Mouse (Mus musculus): ENCODE measurements around the gene Mmp13. TPM values are rescaled to one million over a fixed set of nuclear protein-coding genes. Genes with fewer than 3 reads are reported as not detected.
"Not testable (repeated sequence)": the region's sequence is repeated elsewhere in the genome, so short reads cannot be mapped to it uniquely, and the experiment has no call there.

Gene Mmp13
- 0.30 and 0.34 TPM in 2 replicates for polyA plus RNA-seq (2015; fragmentation: Nextera tagmentation; extraction: Ambion mirVana)

DNA sequence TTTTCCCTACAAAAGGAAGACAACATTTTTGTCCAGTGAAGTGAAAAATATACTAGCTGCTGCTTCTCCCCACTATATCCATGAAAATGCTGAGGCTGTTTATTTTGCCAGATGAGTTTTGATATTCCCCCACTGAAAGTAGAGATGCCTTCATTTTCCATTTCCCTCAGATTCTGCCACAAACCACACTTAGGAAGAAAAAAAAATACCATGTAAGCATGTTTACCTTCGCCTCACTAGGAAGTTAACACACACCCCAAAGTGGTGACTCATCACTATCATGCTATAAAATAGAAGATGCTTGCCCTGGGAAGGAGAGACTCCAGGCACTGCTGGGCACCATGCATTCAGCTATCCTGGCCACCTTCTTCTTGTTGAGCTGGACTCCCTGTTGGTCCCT is at the start of gene Mmp13:
Gene Mmp13 (plus strand): TSS at position 301 of the 400 bp plus-strand sequence.
- no peak for ATAC-seq (ENCODE audit: low FRiP score, low TSS enrichment)
- Histone ChIP-seq H3K27me3 (ENCODE audit: insufficient read depth, low read length) (no peaks in the 10 kb centered on the region), H3K27ac (ENCODE audit: low read length) (no peak within 1 kb of the TSS), H3K4me1 (ENCODE audit: insufficient read depth, low read length) (no peaks in the 10 kb centered on the region), H3K9ac (replicated peaks; ENCODE audit: low read length) (no peak within 1 kb of the TSS), H3K36me3 (ENCODE audit: insufficient read depth, low read length) (no peaks in the 10 kb centered on the region), H3K4me3 (ENCODE audit: low read length) (no peak within 1 kb of the TSS), H3K9me3 (ENCODE audit: low read length) (no peaks in the 10 kb centered on the region), H3K4me2 (replicated peaks; ENCODE audit: low read depth, low read length) (no peak within 1 kb of the TSS)
- 88% methylated on average over 1 of the region's 1 CpGs for WGBS

DNA sequence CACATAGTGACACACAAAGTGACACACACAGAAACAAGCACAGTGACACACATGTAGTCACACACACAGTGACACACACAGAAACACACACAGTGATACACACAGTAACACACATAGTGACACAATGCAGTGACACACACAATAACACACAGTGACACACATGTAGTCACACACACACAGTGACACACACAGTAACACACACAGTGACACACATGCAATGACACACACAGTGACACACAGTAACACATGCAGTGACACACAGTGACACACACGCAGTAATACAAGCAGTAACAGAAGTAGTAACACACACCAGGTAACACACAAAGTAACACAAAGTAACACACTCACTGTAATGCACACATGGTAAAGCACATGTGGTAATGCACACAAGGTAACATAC is 33.7 kb upstream of the Mmp13 start:
- Histone ChIP-seq H3K4me2 (replicated peaks; ENCODE audit: low read depth, low read length) (no peak overlapping the region), H3K27ac (ENCODE audit: low read length) (no peak overlapping the region), H3K27me3 (ENCODE audit: insufficient read depth, low read length) (no peaks in the 10 kb centered on the region), H3K4me3 (ENCODE audit: low read length) (no peak overlapping the region), H3K4me1 (ENCODE audit: insufficient read depth, low read length) (no peaks in the 10 kb centered on the region), H3K9ac (replicated peaks; ENCODE audit: low read length) (no peak overlapping the region), H3K36me3 (ENCODE audit: insufficient read depth, low read length) (no peaks in the 10 kb centered on the region), H3K9me3 (ENCODE audit: low read length) (no peaks in the 10 kb centered on the region)
- WGBS: 98% methylated on average over 1 of the region's 1 CpGs
- ATAC-seq (ENCODE audit: low FRiP score, low TSS enrichment): no peak

DNA sequence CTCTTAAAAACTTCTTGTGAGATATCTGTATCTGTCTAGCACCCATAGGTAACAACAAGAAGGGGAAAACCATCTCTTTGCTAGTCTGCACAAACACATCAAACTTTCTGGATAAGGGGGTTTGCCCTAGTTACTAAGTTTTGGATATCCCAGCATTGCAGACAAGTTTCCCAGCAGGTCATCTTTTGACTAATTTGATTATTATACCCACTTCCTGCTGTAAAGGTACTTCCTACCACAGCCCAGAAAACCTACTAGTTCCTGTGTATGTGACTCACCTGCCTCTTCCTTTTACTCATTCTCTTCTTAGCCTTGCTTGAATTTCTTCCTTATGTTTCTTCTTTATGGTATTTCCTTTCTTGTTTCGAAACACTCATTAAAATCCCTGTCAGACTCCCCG is 32.3 kb upstream of the Mmp13 start:
- Histone ChIP-seq H3K4me2 (replicated peaks; ENCODE audit: low read depth, low read length) (no peak overlapping the region), H3K9me3 (ENCODE audit: low read length) (0 out of 2 replicates have a peak, but pooled peaks cover under 1% of the 10 kb centered on the region), H3K4me3 (ENCODE audit: low read length) (no peak overlapping the region), H3K9ac (replicated peaks; ENCODE audit: low read length) (no peak overlapping the region), H3K36me3 (ENCODE audit: insufficient read depth, low read length) (no peaks in the 10 kb centered on the region), H3K27ac (ENCODE audit: low read length) (no peak overlapping the region), H3K27me3 (ENCODE audit: insufficient read depth, low read length) (no peaks in the 10 kb centered on the region), H3K4me1 (ENCODE audit: insufficient read depth, low read length) (no peaks in the 10 kb centered on the region)
- whole genome bisulfite sequencing: 58% methylated on average over 2 of the region's 2 CpGs
- no peak for ATAC-seq (ENCODE audit: low FRiP score, low TSS enrichment)

DNA sequence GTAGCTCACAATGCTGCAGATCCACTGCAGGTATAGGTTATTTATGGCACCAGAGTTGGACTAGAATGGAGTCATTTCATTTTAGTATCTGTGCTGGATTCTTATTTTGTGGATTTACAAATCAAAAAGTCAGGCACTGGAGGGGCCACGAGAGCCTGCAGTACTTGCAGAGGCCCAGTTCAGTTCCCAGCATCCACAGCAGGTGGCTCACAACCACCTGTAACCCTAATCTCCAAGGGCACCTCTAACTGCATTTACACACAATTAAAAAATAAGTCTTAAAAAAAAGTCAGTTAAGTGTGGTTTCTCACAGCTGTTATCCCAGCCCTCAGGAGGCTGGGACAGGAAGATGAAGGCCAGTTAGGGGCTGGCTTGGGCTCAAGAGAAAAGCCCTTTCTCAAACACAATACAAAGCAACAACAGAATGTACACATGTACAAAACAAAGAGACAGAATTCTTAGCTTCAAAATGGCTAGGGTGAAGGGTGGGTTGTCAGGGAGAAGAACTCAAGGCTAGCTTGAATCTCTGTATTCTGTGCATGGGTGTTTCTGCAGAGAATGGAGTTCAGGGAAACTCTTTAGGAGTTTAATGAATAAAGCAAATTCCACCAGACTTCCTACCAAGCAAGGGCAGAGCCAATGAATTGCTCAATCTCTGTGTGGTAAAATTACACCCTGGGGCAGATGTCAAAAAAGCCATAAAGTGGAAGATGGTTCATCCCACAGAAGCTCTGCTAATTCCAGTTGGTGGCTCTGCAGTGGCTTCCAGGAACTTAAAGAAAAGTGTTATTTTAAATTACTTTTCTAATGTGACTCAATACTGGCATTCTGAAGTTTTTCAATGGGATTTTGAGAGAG is 19.3 kb upstream of the Mmp13 start:
- no peak overlapping the region for H3K27ac ChIP-seq (ENCODE audit: low read length)
- no peaks in the 10 kb centered on the region for H3K27me3 ChIP-seq (ENCODE audit: insufficient read depth, low read length)
- H3K36me3 ChIP-seq (ENCODE audit: insufficient read depth, low read length): no peaks in the 10 kb centered on the region
- H3K4me2 ChIP-seq (replicated peaks; ENCODE audit: low read depth, low read length): no peak overlapping the region
- H3K4me1 ChIP-seq (ENCODE audit: insufficient read depth, low read length): no peaks in the 10 kb centered on the region
- ATAC-seq (ENCODE audit: low FRiP score, low TSS enrichment): no peak
- WGBS: 69% methylated on average over 1 of the region's 1 CpGs
- H3K9ac ChIP-seq (replicated peaks; ENCODE audit: low read length): no peak overlapping the region
- H3K4me3 ChIP-seq (ENCODE audit: low read length): no peak overlapping the region
- no peaks in the 10 kb centered on the region for H3K9me3 ChIP-seq (ENCODE audit: low read length)

DNA sequence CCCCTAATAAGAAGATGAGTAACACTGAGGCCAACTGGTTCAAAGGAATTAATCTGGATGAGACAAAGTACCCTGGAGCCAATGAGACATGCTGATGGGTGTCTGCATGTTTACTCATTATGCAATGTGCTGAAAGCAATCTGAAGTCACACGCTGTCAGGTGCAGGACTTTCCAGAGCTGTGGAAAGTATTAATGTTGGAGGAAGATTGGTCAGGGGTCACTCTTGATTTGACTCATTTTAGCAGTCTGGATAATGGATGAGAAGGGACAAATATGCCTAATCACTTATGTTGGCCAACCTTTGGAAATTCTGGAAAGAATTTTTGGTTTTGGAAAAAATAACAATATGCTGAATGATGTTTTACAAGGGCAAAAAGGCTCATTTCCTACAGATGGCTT is 10.6 kb upstream of the Mmp13 start:
- Histone ChIP-seq H3K27me3 (ENCODE audit: insufficient read depth, low read length) (no peaks in the 10 kb centered on the region), H3K36me3 (ENCODE audit: insufficient read depth, low read length) (no peaks in the 10 kb centered on the region), H3K9ac (replicated peaks; ENCODE audit: low read length) (no peak overlapping the region), H3K4me2 (replicated peaks; ENCODE audit: low read depth, low read length) (no peak overlapping the region), H3K4me1 (ENCODE audit: insufficient read depth, low read length) (no peaks in the 10 kb centered on the region), H3K9me3 (ENCODE audit: low read length) (no peaks in the 10 kb centered on the region), H3K27ac (ENCODE audit: low read length) (no peak overlapping the region), H3K4me3 (ENCODE audit: low read length) (no peak overlapping the region)
- no peak for ATAC-seq (ENCODE audit: low FRiP score, low TSS enrichment)
- 71% methylated on average over 1 of the region's 1 CpGs for WGBS

DNA sequence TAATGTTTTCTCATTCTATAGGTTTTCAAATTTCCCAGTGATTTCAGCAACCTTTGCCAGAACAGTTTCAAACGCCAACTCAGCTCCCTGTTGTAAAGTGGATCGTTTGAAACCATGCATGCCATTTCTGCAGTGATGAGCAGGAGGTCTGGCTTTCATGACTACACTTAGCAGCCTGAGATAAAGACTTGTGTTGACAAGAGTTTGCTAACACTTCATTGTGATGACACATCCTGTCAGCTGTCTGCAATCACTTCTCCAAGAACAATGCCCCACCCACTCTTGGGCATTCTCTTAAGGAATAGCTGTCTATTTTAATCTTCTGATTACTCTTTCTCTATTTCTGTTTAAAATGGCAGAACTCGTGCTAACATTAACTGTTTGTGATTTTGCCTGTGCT is 2.2 kb upstream of the Mmp13 start:
- no peaks in the 10 kb centered on the region for H3K9me3 ChIP-seq (ENCODE audit: low read length)
- no peak for ATAC-seq (ENCODE audit: low FRiP score, low TSS enrichment)
- H3K27me3 ChIP-seq (ENCODE audit: insufficient read depth, low read length): no peaks in the 10 kb centered on the region
- 61% methylated on average over 3 of the region's 3 CpGs for whole genome bisulfite sequencing
- no peak overlapping the region for H3K27ac ChIP-seq (ENCODE audit: low read length)
- H3K4me2 ChIP-seq (replicated peaks; ENCODE audit: low read depth, low read length): no peak overlapping the region
- no peaks in the 10 kb centered on the region for H3K4me1 ChIP-seq (ENCODE audit: insufficient read depth, low read length)
- H3K36me3 ChIP-seq (ENCODE audit: insufficient read depth, low read length): no peaks in the 10 kb centered on the region
- H3K9ac ChIP-seq (replicated peaks; ENCODE audit: low read length): no peak overlapping the region
- H3K4me3 ChIP-seq (ENCODE audit: low read length): no peak overlapping the region

DNA sequence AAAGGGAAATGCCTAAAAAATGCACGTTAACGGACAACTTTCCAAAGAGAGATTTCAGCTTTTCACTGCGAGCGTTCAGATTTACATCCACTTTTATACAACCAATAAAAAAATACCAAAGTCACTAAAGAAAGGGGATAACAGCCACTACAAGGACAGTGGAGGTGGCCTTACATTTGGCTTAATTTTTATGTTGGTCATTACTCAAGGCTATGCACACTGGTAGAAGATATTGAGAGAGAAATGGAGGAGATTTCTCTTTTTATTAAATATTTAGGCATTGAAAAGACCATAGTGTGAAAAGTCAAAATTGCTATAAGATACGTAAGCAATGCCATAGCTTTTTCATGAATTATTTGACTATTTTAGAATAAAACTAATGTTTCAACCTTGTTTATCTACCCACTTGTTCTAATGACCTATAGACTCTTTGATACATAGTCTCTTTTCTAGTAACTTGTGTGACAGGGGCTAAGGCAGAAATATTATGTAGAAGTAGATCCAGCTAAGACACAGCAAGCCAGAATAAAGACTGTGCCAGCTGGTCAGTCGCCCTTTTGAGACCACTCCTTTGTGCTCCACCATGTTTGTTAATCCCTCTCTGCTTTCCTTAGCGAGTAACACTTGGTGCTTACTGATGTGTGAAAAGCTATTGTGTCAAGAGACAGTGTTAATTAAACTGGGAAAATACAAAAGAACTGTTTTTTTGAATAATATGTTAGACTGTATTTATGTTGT is 10.4 kb downstream of the Mmp13 start:
- 82% methylated on average over 7 of the region's 7 CpGs for WGBS
- ATAC-seq (ENCODE audit: low FRiP score, low TSS enrichment): no peak
- Histone ChIP-seq H3K27ac (ENCODE audit: low read length) (no peak overlapping the region), H3K27me3 (ENCODE audit: insufficient read depth, low read length) (no peaks in the 10 kb centered on the region), H3K4me3 (ENCODE audit: low read length) (no peak overlapping the region), H3K4me1 (ENCODE audit: insufficient read depth, low read length) (no peaks in the 10 kb centered on the region), H3K9ac (replicated peaks; ENCODE audit: low read length) (no peak overlapping the region), H3K4me2 (replicated peaks; ENCODE audit: low read depth, low read length) (no peak overlapping the region), H3K9me3 (ENCODE audit: low read length) (no peaks in the 10 kb centered on the region), H3K36me3 (ENCODE audit: insufficient read depth, low read length) (no peaks in the 10 kb centered on the region)

DNA sequence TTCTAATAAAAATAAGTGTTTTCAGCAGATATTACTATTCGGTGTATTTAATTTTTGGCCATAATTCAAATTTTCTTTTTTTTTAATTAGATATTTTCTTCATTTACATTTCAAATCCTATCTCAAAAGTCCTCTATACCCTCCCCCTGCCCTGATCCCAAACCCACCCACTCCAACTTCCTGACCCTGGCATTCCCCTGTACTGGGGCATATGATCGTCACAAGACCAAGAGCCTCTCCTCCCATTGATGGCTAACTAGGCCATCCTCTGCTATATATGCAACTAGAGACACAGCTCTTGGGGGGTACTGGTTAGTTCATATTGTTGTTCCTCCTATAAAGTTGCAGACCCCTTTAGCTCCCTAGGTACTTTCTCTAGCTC is 11.0 kb downstream of the Mmp13 start:
- whole genome bisulfite sequencing: 97% methylated on average over 2 of the region's 2 CpGs
- not testable (repeated sequence) for H3K9ac ChIP-seq (replicated peaks; ENCODE audit: low read length); H3K4me2 ChIP-seq (replicated peaks; ENCODE audit: low read depth, low read length); ATAC-seq (ENCODE audit: low FRiP score, low TSS enrichment); H3K4me3 ChIP-seq (ENCODE audit: low read length); H3K36me3 ChIP-seq (ENCODE audit: insufficient read depth, low read length); H3K27me3 ChIP-seq (ENCODE audit: insufficient read depth, low read length); H3K27ac ChIP-seq (ENCODE audit: low read length); H3K9me3 ChIP-seq (ENCODE audit: low read length); H3K4me1 ChIP-seq (ENCODE audit: insufficient read depth, low read length)

DNA sequence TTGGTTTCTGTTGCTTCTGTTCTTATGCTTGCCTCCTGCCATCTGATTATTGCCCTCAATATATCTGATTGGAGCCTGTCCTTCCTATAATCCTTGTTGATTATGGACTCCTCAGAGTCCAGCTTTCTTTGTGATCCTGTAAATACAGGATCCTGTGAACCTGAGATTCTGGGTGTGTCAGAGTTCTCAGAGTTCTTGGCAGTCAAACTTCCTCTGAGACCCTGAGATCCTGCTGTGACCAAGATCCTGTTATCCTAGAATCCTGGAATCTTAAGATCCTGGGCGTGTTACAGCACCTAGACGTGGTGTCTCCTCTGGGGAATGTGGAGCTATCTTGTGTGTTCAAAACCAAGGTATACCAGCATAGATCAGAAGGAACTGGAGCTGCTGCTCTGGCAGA is 17.2 kb downstream of the Mmp13 start:
- 75% methylated on average over 2 of the region's 2 CpGs for WGBS

DNA sequence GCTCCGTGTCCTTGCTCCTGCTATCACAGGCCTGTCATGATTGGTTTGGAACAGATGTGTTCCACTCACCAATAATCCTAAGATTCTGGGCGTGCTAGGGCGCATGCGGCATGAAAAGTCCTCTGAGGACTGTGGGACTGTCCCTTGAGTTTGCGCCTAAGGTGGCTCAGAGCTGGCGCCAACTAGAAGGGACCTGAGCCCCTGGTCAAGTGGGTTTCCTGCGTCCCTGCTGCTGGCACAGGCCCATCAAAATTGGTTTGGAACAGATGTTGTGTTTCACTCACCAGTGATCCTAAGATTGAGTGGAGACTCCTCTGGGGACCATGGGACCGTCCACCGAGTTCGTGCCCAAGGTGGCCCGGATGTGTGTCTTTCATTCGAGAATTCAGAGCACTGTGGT is 17.6 kb downstream of the Mmp13 start:
- no peaks in the 10 kb centered on the region for H3K27me3 ChIP-seq (ENCODE audit: insufficient read depth, low read length)
- H3K9ac ChIP-seq (replicated peaks; ENCODE audit: low read length): no peak overlapping the region
- no peak for ATAC-seq (ENCODE audit: low FRiP score, low TSS enrichment)
- no peak overlapping the region for H3K4me3 ChIP-seq (ENCODE audit: low read length)
- no peaks in the 10 kb centered on the region for H3K4me1 ChIP-seq (ENCODE audit: insufficient read depth, low read length)
- H3K36me3 ChIP-seq (ENCODE audit: insufficient read depth, low read length): no peaks in the 10 kb centered on the region
- no peak overlapping the region for H3K27ac ChIP-seq (ENCODE audit: low read length)
- H3K4me2 ChIP-seq (replicated peaks; ENCODE audit: low read depth, low read length): no peak overlapping the region
- 91% methylated on average over 12 of the region's 12 CpGs for WGBS
- no peaks in the 10 kb centered on the region for H3K9me3 ChIP-seq (ENCODE audit: low read length)

More for the DNA sequence above, 17.2 kb downstream of the Mmp13 start:
- Histone ChIP-seq H3K36me3 (ENCODE audit: insufficient read depth, low read length) (no peaks in the 10 kb centered on the region), H3K9ac (replicated peaks; ENCODE audit: low read length) (no peak overlapping the region), H3K27ac (ENCODE audit: low read length) (no peak overlapping the region), H3K4me1 (ENCODE audit: insufficient read depth, low read length) (no peaks in the 10 kb centered on the region), H3K9me3 (ENCODE audit: low read length) (no peaks in the 10 kb centered on the region), H3K4me2 (replicated peaks; ENCODE audit: low read depth, low read length) (no peak overlapping the region), H3K27me3 (ENCODE audit: insufficient read depth, low read length) (no peaks in the 10 kb centered on the region), H3K4me3 (ENCODE audit: low read length) (no peak overlapping the region)
- ATAC-seq (ENCODE audit: low FRiP score, low TSS enrichment): no peak

All from kidney, embryonic 16.5 days (tissue).